Mouse (Mus musculus) heart, postnatal 36 days (tissue): ENCODE measurements around the gene Hist1h3d. TPM values are rescaled to one million over a fixed set of nuclear protein-coding genes. Genes with fewer than 3 reads are reported as not detected.
"Not testable (repeated sequence)": the region's sequence is repeated elsewhere in the genome, so short reads cannot be mapped to it uniquely, and the experiment has no call there.

Source experiments
- DNase-seq, 2 experiments: peaks; one replicate each; pipeline ENCODE4 v3.0.0; 2021 to 2022
- intact Hi-C: fragments of 180-260 bp; cut with DNase I; formaldehyde crosslinking; loops from one replicate; pipeline ENCODE4 v1.15.1; 2025
- total RNA-seq, 2 experiments: library from RNA; stranded (reverse); gene quantifications; 2 replicates each; pipeline ENCODE4 v1.2.3; 2021

Gene Hist1h3d
- total RNA-seq, 2 experiments from 2014 or later: 3.1 to 4.8 TPM

DNA sequence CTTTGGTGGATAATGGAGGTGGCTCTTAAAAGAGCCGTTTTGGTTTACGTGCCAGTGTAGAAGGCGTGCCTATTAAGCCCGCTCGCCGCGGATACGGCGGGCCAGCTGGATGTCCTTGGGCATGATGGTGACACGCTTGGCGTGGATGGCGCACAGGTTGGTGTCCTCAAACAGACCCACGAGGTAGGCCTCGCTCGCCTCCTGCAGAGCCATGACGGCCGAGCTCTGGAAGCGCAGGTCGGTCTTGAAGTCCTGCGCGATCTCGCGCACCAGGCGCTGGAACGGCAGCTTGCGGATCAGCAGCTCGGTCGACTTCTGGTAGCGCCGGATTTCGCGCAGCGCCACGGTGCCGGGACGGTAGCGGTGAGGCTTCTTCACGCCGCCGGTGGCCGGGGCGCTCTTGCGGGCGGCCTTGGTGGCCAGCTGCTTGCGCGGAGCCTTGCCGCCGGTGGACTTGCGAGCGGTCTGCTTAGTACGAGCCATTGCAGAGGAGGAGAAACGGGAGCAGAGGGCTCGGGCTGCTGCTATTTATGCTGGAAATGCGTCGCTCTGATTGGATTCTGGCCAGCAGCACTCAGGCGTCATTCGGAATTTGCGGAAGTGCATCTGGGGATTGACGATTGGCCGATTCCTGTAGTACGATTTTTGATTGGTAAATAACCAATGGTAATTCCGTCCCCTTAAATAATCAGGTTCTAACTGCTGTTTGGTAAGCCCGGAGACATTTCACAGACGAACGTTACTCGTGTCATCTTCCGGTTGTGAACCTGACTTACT lies 13.5 kb upstream of the Hist1h3d start, which contains the start of gene Hist1h3e:
Gene Hist1h3e, minus strand, starts transcription at position 487 of the 777 bp plus-strand sequence.
- DNase-seq: peak; percentile 89 to 92
- intact Hi-C loops: not testable (repeated sequence)

DNA sequence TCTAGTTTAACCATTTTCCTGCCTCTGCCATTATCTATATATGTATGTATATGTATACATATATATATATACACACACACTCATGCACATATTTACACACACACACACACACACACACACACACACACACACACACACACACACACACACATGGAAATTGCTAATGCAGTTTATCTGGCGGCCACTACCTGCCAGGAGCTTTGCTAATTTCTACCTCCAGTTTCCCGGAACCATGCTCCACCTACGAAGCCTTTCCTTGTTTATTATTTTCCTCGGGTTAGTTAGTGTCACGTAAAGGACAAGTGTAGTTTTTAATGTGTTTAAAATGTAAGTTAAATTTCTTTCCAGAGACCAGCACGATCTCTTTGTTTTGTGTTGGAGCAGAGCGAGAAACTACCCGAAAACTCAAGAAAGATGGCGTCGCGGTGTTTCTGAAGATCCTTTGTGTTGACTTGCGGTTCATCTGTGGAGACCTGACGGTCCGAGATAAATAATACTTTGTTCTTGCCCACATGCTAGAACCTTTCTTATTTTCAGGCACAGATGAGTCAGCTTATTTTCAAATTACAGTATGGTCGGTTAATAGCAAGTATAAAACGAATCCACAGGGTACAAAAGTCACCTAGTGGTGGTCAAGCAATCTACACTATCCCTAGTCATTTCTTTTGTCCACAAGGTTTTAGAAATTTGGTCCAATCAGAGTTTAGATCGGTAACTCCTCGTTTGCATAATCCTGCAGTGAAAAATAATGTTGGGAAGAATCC lies 12.7 kb upstream of the Hist1h3d start:
- DNase-seq: peak in 1 of 2 experiments; percentile 38
- intact Hi-C loops: no loop called here

DNA sequence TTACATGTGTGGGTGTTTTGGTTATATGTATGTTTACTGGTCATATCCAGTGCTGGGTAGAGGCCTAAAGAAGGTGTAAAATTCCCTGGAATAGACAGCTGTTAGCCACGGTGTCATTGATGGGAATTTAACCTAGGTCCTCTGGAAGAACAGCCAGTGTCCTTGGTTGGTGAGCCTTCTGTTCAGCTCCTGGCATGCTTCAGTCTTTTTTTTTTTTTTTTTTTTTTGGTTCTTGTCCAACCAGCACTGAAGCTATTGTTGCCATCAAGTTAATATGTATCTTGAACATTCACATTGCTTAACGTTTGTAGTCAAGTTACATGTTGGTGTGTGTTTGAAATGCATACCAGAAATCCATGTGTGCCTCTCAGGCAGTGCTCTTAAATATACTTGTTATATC lies 11.1 kb upstream of the Hist1h3d start:
- intact Hi-C loops: no loop called here
- DNase-seq: no peak

DNA sequence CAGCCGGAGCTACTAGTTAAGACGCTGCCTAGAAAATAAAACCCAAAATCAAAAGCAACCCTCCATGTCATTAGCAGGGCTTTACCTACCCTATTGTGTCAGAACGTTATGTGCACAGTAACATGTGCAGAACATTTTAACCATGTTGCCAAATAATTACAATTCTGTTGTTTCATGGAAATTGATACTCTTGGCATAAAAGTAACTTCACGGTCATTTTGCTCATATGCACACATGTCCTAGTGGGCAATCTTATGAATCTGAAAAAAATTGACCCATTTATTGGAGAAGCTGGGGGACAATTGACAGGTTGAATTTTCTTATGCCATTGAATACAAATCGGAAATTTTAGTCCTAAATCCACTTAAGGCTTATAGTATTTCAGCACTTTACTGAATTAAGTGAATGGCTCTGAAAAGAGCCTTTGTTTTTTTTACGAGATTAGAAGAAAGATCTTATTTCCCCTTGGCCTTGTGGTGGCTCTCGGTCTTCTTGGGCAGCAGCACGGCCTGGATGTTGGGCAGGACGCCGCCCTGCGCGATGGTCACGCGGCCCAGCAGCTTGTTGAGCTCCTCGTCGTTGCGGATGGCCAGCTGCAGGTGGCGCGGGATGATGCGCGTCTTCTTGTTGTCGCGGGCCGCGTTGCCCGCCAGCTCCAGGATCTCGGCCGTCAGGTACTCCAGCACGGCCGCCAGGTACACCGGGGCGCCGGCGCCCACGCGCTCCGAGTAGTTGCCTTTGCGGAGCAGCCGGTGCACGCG lies 5.1 kb upstream of the Hist1h3d start:
- DNase-seq, intact Hi-C loops: not testable (repeated sequence)

DNA sequence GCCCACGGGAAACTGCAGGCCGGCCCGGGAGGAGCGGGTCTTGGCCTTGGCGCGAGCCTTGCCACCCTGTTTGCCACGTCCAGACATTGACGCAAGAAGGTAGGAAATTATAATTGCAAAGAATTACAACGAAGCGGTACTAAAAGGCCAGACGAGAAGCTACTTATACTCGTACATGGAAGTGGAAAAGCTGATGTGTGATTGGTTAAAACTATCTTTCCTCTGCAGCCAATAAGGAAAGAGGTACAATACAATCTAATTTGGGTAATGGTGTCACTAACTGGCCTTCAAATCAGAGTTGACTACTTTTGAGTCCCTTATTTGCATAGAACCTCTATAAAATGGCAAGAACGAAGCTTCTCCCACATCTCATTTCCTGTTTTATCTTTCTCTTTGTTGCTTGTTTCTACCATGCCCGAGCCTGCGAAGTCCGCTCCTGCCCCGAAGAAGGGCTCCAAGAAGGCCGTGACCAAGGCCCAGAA lies 4.5 kb upstream of the Hist1h3d start, which contains the start of the genes Hist1h2ae and Hist1h2bg:
Gene Hist1h2ae, minus strand, starts transcription at position 199 of the 482 bp plus-strand sequence.
Gene Hist1h2bg, plus strand, starts transcription at position 375 of the 482 bp plus-strand sequence.
- peak; percentile 56 to 78 for DNase-seq
- intact Hi-C loops: no loop called here

DNA sequence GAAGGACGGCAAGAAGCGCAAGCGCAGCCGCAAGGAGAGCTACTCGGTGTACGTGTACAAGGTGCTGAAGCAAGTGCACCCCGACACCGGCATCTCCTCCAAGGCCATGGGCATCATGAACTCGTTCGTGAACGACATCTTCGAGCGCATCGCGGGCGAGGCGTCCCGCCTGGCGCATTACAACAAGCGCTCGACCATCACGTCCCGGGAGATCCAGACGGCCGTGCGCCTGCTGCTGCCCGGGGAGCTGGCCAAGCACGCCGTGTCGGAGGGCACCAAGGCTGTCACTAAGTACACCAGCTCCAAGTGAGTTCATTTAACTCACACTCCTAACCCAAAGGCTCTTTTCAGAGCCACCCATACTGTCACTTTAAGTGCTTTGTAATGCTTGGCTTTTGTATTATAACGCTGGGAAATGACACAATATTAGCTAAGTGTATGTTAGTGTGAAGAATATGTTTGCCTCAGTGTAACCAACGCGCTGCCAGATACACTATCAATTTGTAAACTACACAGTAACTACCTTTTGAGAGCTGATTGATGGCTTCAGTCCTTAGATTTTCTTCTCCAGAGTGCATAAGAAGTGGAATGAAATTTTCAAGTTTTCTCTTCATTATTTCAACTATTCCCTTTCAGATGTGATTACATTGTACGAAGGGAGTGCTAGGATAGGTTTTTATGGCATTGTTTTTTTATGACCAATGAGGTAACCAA lies 3.9 kb upstream of the Hist1h3d start:
- intact Hi-C loops, DNase-seq: not testable (repeated sequence)

DNA sequence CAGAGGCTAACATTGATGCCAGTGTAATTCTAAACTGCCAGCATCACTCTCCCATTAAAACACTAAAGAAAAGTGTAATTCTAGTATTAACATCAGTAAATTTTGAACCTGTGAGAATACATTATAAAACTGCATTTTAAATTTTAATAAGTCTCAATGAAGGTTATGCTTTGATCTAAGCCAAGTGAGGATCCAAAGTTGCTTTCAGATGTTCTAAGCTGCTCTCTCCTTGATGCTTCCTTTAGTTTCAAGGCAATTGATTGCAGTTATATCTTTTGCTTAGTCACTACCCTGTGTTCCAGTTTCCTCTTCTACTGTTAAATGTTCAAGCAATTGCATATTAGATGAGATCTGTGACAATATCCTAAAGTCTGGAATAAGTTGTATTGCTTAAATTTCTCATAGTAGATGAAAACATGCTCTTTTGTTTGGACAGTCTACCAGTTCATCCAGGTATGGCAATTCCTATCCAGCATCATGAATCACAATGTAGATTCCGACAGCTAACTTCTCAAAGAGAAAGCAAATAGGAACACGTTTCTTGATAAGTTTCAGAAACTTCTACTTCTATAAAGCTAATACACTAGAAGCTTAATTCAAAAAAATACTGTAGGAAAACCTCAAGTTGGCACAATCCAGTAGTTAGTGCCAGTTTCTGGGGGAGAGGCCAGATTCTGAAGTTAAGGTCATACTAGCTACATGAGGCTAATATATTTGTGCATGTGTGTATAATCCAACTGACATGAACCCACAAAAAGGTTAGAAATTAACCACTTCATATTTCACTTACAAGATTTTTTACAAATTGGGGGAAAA lies 3.1 kb upstream of the Hist1h3d start:
- no peak for DNase-seq
- intact Hi-C loops: no loop called here

DNA sequence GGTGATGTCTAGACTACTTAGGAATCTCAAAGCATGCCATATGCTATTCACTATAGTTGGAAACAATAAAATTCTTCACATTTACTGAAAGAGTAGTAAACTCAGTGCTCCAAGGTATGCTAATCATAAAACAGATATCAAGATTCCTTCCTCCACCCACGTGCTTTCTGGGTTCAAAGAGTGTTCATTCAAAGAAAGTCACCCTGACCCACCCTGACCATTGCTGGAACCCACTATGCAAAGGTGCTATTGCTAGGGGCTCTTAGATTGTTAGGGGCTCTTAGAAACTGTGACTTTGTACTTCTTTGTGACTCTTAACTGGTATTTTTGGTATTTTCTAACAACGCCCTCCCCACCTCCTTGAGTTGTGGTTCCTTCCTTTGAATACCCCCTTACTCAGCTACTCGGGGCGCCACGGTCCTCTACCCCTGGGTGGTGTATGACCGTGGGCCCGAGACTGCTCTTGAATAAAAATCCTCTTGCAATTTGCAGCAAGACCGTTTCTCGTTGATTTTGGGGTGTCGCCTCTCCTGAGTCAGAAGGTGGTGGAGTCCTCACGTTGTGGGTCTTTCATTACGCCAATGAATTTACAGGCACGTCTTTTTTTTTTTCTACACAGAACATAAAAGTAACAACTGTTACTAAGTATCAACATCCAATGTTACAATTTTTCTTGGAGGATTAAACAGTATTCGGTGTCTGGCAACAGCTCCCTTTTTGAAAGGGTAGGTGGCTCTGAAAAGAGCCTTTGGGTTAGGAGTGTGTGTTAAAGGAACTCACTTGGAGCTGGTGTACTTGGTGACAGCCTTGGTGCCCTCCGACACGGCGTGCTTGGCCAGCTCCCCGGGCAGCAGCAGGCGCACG lies 2.3 kb upstream of the Hist1h3d start:
- DNase-seq, intact Hi-C loops: not testable (repeated sequence)

DNA sequence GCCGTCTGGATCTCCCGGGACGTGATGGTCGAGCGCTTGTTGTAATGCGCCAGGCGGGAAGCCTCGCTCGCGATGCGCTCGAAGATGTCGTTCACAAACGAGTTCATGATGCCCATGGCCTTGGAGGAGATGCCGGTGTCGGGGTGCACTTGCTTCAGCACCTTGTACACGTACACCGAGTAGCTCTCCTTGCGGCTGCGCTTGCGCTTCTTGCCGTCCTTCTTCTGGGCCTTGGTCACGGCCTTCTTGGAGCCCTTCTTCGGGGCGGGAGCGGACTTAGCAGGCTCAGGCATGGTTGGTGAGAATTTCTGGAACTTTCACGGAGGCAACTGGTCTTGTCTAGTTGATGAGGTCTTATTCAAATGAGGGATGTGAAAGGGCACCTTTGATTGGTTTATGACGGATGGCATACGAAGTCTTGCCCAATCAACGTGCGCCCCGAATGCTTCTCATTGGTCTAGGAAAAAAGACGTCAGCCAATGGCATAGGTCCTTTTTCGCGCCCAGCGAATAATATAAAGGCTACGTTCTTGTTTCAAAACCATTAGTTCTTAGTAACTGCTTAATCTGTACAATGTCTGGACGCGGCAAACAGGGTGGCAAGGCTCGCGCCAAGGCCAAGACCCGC lies 1.6 kb upstream of the Hist1h3d start, which contains the start of the genes Hist1h2bf and Hist1h2ad:
Gene Hist1h2bf, minus strand, starts transcription at position 299 of the 627 bp plus-strand sequence.
Gene Hist1h2ad, plus strand, starts transcription at position 484 of the 627 bp plus-strand sequence.
- peak; percentile 77 to 82 for DNase-seq
- intact Hi-C loops: not testable (repeated sequence)

DNA sequence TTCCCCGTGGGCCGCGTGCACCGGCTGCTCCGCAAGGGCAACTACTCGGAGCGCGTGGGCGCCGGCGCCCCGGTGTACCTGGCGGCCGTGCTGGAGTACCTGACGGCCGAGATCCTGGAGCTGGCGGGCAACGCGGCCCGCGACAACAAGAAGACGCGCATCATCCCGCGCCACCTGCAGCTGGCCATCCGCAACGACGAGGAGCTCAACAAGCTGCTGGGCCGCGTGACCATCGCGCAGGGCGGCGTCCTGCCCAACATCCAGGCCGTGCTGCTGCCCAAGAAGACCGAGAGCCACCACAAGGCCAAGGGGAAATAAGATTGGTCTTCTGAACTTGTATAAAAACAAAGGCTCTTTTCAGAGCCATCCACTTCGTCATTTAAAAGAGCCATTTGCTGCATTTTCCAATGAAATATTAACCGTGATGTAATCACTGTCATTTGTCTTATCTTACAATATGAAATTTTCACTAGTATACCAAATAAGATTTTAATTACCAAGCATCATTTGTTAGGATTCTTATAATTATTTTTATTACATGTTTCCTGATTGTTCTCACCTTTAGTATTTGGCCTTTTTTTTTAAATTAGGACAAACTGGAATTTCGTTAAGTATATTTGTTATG lies 905 bp upstream of the Hist1h3d start:
- intact Hi-C loops, DNase-seq: not testable (repeated sequence)

DNA sequence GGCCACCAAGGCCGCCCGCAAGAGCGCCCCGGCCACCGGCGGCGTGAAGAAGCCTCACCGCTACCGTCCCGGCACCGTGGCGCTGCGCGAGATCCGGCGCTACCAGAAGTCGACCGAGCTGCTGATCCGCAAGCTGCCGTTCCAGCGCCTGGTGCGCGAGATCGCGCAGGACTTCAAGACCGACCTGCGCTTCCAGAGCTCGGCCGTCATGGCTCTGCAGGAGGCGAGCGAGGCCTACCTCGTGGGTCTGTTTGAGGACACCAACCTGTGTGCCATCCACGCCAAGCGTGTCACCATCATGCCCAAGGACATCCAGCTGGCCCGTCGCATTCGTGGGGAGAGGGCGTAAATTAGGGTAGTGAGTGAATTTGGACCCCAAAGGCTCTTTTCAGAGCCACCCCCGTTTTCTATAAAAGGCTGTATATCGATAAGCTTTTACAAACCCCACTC lies 326 bp downstream of the Hist1h3d start:
- intact Hi-C loops, DNase-seq: not testable (repeated sequence)

DNA sequence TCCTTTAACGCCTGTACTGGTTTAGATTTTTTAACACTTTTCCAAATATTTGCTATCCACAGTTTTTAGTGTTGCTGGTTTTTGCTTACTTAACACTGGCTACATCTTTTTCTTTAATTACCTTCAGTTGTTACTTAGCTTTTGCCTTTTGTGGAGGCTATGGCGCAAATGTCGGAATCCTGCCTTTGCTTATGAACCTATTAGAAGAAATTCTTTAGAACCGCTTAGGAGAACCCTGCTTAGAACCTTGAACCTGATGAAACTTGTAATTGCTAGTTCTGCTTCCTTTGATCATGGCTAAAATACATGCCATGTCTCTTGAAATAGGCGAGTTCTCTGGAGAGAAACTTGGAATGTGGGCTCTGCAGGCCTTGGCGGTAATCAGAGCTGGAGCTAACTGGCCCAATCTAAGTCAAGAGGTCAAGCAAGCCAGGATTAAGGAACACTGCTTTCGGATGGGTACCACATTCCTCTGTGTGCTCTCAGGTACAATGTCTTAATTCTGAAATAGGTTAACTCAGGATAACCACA lies 853 bp downstream of the Hist1h3d start:
- no peak for DNase-seq
- intact Hi-C loops: no loop called here

DNA sequence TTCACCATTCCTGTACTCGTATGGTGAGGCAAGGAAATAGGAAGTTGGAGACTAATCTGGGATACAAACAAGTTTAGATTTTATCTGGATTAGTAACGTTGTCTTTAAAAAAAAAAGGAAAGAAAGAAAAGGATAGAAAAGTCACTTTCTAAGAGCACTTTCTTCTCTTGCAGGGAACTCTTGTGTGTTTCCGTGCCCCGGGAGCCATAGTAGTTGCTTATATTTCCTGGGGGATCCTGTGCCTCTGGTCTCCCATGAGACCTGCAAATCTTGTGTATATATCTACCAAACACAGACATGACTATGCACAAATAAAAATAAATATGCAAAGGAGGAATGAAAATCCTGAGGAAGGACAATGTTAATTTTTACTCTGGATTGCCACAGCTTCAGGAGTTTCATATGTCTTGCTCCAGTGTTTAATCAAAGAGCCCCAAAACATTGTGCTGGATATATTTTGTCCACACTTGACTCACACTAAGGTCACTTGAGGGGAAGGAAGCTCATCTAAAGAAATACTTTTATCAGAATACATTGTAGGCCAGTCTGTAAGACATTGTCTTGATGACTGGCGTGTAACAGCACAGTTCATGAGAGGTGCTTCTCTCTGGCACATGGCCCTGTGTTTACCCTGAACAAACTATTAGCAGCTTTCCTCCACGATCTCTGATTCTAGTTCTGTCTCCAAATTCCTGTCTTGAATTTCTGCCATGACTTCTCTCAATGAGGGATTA lies 1.5 kb downstream of the Hist1h3d start:
- no peak for DNase-seq
- intact Hi-C loops: no loop called here

DNA sequence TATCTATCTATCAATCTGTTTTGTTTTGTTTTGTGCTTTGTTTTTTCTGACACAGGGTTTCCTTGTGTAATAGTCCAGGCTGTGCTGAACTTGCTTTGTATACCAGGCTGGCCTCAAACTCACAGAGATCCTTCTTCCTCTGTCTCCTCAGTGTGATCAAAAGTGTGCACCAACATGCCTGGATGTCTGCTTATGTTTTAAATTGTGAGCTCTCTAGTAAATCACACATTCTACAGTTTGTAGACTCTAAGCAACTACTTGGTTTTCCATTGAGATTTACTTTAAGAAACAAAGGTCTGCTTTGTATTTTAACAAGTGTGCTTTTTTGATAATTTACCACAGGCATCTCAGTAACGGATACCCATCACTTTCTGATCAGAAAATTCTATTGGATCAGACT lies 2.3 kb downstream of the Hist1h3d start:
- DNase-seq: no peak
- intact Hi-C loops: no loop called here

DNA sequence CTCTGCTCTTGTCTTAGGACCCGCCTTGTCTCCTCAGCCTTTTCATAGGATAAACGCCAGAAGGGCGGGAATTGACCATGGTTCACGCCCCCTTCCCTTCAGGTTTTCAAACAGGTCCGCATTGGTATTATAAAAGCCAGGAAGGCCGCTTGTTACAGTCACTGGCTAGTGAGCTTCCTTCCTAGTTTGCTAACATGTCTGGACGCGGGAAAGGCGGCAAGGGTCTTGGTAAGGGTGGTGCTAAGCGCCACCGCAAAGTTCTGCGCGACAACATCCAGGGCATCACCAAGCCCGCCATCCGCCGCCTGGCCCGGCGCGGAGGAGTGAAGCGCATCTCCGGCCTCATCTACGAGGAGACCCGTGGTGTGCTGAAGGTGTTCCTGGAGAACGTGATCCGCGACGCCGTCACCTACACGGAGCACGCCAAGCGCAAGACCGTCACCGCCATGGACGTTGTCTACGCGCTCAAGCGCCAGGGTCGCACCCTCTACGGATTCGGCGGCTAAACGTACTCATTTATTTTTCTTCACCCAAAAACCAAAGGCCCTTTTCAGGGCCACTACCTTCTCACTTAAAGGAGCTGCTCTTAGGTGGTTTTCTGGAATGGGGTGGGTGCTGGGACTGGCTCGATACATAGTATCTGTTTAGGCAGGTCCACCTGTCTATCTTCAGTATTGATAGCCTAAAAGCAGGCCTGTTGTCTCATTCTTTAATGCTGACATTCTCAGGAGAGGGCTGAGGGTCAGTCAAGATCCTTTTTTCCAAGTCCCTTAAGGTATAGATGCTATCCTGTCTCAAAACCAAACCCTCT lies 6.0 kb downstream of the Hist1h3d start, which contains the start of gene Hist1h4d:
Gene Hist1h4d, plus strand, starts transcription at position 191 of the 811 bp plus-strand sequence.
- intact Hi-C loops: loop anchor here (5.0 to 10.0 kb wide), 7 partner anchors 49 to 1867 kb away; partner anchors contain the start of genes Hist1h1b, Hist1h1t, Hist1h2ac and Hist1h2af
- DNase-seq: peak; percentile 97 to 98
